Mouse (Mus musculus) embryonic facial prominence, embryonic 13.5 days (tissue): ENCODE measurements around the gene Bnip1. TPM values are rescaled to one million over a fixed set of nuclear protein-coding genes. Genes with fewer than 3 reads are reported as not detected.

Experiments
- ATAC-seq: fragments of 200-750 bp; cut with Nextera tagmentation; 2 replicates; pipeline ENCODE4 v1.8.0; 2017; ENCODE audit warnings: low read depth; ENCODE audit not compliant: insufficient number of reproducible peaks, insufficient read depth, low FRiP score, low TSS enrichment
- H3K27ac ChIP-seq: fragments of 300-500 bp; sonication (generic); 2 replicates; pipeline ENCODE4 v1.5.1; 2015; ENCODE audit warnings: moderate library complexity, mild to moderate bottlenecking, inconsistent platforms
- H3K27me3 ChIP-seq: fragments of 300-500 bp; sonication (generic); 2 replicates; pipeline ENCODE4 v1.6.1; 2015; ENCODE audit warnings: mild to moderate bottlenecking, inconsistent platforms
- H3K36me3 ChIP-seq: fragments of 300-500 bp; sonication (generic); 2 replicates; pipeline ENCODE4 v1.6.1; 2015; ENCODE audit warnings: mild to moderate bottlenecking, inconsistent platforms
- H3K4me1 ChIP-seq: fragments of 300-500 bp; sonication (generic); 2 replicates; pipeline ENCODE4 v1.6.1; 2015; ENCODE audit warnings: inconsistent platforms
- H3K4me2 ChIP-seq: fragments of 300-500 bp; sonication (generic); 2 replicates; pipeline ENCODE4 v1.6.1; 2015; ENCODE audit warnings: moderate library complexity, mild to moderate bottlenecking, inconsistent platforms
- H3K4me3 ChIP-seq: fragments of 300-500 bp; sonication (generic); 2 replicates; pipeline ENCODE4 v1.5.1; 2015; ENCODE audit warnings: mild to moderate bottlenecking, inconsistent platforms
- H3K9ac ChIP-seq: fragments of 300-500 bp; sonication (generic); 2 replicates; pipeline ENCODE4 v1.6.1; 2015; ENCODE audit warnings: mild to moderate bottlenecking, inconsistent platforms
- H3K9me3 ChIP-seq: fragments of 300-500 bp; sonication (generic); 2 replicates; pipeline ENCODE4 v1.6.1; 2016; ENCODE audit warnings: inconsistent platforms
- WGBS: fragments of 180-500 bp; shearing (Covaris S2); methylation state at CpG from one replicate; pipeline ENCODE4 v1.1.7; 2015; ENCODE audit warnings: mixed read lengths; 5-methylcytosine and 5-hydroxymethylcytosine counted together
- polyA plus RNA-seq: library from polyadenylated mRNA; unstranded; fragments of >200 nt; fragmentation: Nextera tagmentation; extraction: Ambion mirVana; gene quantifications from 2 replicates; pipeline ENCODE4 v1.2.1, GENCODE M21; 2015

Bnip1 gene
- 52.3 and 64.3 TPM in 2 replicates for polyA plus RNA-seq

GRCm38 (mm10) chr17:26780750-26781571 is at the start of gene Bnip1:
TSS of gene Bnip1 (plus strand) at chr17:26781066.
- WGBS, result under 1% methylated on average over 42 of the region's 42 CpGs
- Histone ChIP-seq H3K4me3 (peak within 1 kb of the TSS; percentile 75), H3K9ac (peak within 1 kb of the TSS; percentile 84)

GRCm38 (mm10) chr17:26742581-26742980 is 38.3 kb upstream of the Bnip1 start:
- Histone ChIP-seq H3K27me3 (no peaks in the 10 kb centered on the region), H3K4me2 (no peak overlapping the region), H3K36me3 (0 out of 2 replicates have a peak, but pooled peaks cover 3% of the 10 kb centered on the region), H3K9me3 (no peaks in the 10 kb centered on the region), H3K27ac (no peak overlapping the region), H3K9ac (no peak overlapping the region), H3K4me3 (no peak overlapping the region), H3K4me1 (no peaks in the 10 kb centered on the region)
- WGBS, result 48% methylated on average over 4 of the region's 4 CpGs
- ATAC-seq, result no peak

More at GRCm38 (mm10) chr17:26780750-26781571, at the start of gene Bnip1:
- Histone ChIP-seq H3K27me3 (no peaks in the 10 kb centered on the region), H3K4me2 (peak within 1 kb of the TSS; percentile 74), H3K9me3 (no peaks in the 10 kb centered on the region), H3K4me1 (peaks cover 15% of the 10 kb centered on the region), H3K36me3 (peaks cover 26% of the 10 kb centered on the region), H3K27ac (peak within 1 kb of the TSS; percentile 92)
- peak; percentile 72; the same call in 1 of the 2 replicates for ATAC-seq

- H3K9me3 ChIP-seq, result no peaks in the 10 kb centered on the region
- no peak for ATAC-seq
Measured at GRCm38 (mm10) chr17:26743294-26743693, 37.6 kb upstream of the Bnip1 start.

GRCm38 (mm10) chr17:26749975-26750374 is 30.9 kb upstream of the Bnip1 start:
- Histone ChIP-seq H3K4me1 (no peaks in the 10 kb centered on the region), H3K9me3 (no peaks in the 10 kb centered on the region), H3K9ac (no peak overlapping the region), H3K4me3 (no peak overlapping the region), H3K27me3 (no peaks in the 10 kb centered on the region), H3K4me2 (no peak overlapping the region), H3K27ac (no peak overlapping the region), H3K36me3 (no peaks in the 10 kb centered on the region)
- ATAC-seq, result no peak
- 85% methylated on average over 3 of the region's 3 CpGs for WGBS

More at GRCm38 (mm10) chr17:26743294-26743693, 37.6 kb upstream of the Bnip1 start:
- Histone ChIP-seq H3K9ac (no peak overlapping the region), H3K27ac (no peak overlapping the region), H3K4me1 (no peaks in the 10 kb centered on the region), H3K36me3 (0 out of 2 replicates have a peak, but pooled peaks cover 3% of the 10 kb centered on the region), H3K27me3 (no peaks in the 10 kb centered on the region), H3K4me2 (no peak overlapping the region), H3K4me3 (no peak overlapping the region)
- 60% methylated on average over 1 of the region's 1 CpGs for WGBS

- Histone ChIP-seq H3K9me3 (no peaks in the 10 kb centered on the region), H3K9ac (no peak overlapping the region), H3K36me3 (no peaks in the 10 kb centered on the region), H3K4me3 (no peak overlapping the region), H3K27ac (no peak overlapping the region), H3K4me1 (no peaks in the 10 kb centered on the region), H3K4me2 (no peak overlapping the region), H3K27me3 (no peaks in the 10 kb centered on the region)
- 65% methylated on average over 1 of the region's 1 CpGs for WGBS
- no peak for ATAC-seq
Measured at GRCm38 (mm10) chr17:26752297-26752696, 28.6 kb upstream of the Bnip1 start.

- ATAC-seq, result no peak
- 92% methylated on average over 2 of the region's 2 CpGs for WGBS
- Histone ChIP-seq H3K27me3 (no peaks in the 10 kb centered on the region), H3K36me3 (no peaks in the 10 kb centered on the region), H3K9ac (no peak overlapping the region), H3K4me1 (no peaks in the 10 kb centered on the region), H3K27ac (no peak overlapping the region), H3K9me3 (no peaks in the 10 kb centered on the region), H3K4me3 (no peak overlapping the region), H3K4me2 (no peak overlapping the region)
Measured at GRCm38 (mm10) chr17:26753476-26753875, 27.4 kb upstream of the Bnip1 start.

- H3K9ac ChIP-seq, result no peak overlapping the region
- H3K27ac ChIP-seq, result no peak overlapping the region
- H3K27me3 ChIP-seq, result no peaks in the 10 kb centered on the region
- no peaks in the 10 kb centered on the region for H3K9me3 ChIP-seq
- peaks cover 9% of the 10 kb centered on the region for H3K36me3 ChIP-seq
- no peak for ATAC-seq
- no peak overlapping the region for H3K4me3 ChIP-seq
- H3K4me2 ChIP-seq, result no peak overlapping the region
- 84% methylated on average over 5 of the region's 5 CpGs for WGBS
- H3K4me1 ChIP-seq, result no peaks in the 10 kb centered on the region
Measured at GRCm38 (mm10) chr17:26767100-26767753, 13.6 kb upstream of the Bnip1 start.

GRCm38 (mm10) chr17:26767754-26768124 is 13.1 kb upstream of the Bnip1 start:
- peaks cover 9% of the 10 kb centered on the region for H3K36me3 ChIP-seq
- no peaks in the 10 kb centered on the region for H3K4me1 ChIP-seq
- H3K4me3 ChIP-seq, result no peak overlapping the region
- 72% methylated on average over 2 of the region's 2 CpGs for WGBS
- no peaks in the 10 kb centered on the region for H3K27me3 ChIP-seq
- no peak overlapping the region for H3K9ac ChIP-seq
- H3K9me3 ChIP-seq, result no peaks in the 10 kb centered on the region
- no peak for ATAC-seq
- H3K4me2 ChIP-seq, result no peak overlapping the region
- H3K27ac ChIP-seq, result no peak overlapping the region

- Histone ChIP-seq H3K4me3 (no peak overlapping the region), H3K9ac (no peak overlapping the region), H3K4me2 (no peak overlapping the region), H3K36me3 (0 out of 2 replicates have a peak, but pooled peaks cover 3% of the 10 kb centered on the region), H3K4me1 (0 out of 2 replicates have a peak, but pooled peaks cover 7% of the 10 kb centered on the region), H3K27ac (no peak overlapping the region), H3K27me3 (no peaks in the 10 kb centered on the region), H3K9me3 (no peaks in the 10 kb centered on the region)
- ATAC-seq, result no peak
- WGBS, result 73% methylated on average over 10 of the region's 10 CpGs
Measured at GRCm38 (mm10) chr17:26776211-26776610, 4.7 kb upstream of the Bnip1 start.

- Histone ChIP-seq H3K27me3 (no peaks in the 10 kb centered on the region), H3K4me3 (no peak overlapping the region), H3K9me3 (no peaks in the 10 kb centered on the region), H3K36me3 (no peaks in the 10 kb centered on the region), H3K4me1 (peaks cover 15% of the 10 kb centered on the region), H3K27ac (peak overlapping the region; percentile 44), H3K9ac (no peak overlapping the region), H3K4me2 (no peak overlapping the region)
- WGBS, result 89% methylated on average over 4 of the region's 4 CpGs
- no peak for ATAC-seq
Measured at GRCm38 (mm10) chr17:26778001-26778400, 2.9 kb upstream of the Bnip1 start.

- ATAC-seq, result no peak
- WGBS, result 77% methylated on average over 3 of the region's 3 CpGs
Measured at GRCm38 (mm10) chr17:26778430-26779100, 2.3 kb upstream of the Bnip1 start.

More at GRCm38 (mm10) chr17:26778430-26779100, 2.3 kb upstream of the Bnip1 start:
- Histone ChIP-seq H3K9me3 (no peaks in the 10 kb centered on the region), H3K27ac (peak overlapping the region; percentile 44), H3K36me3 (peaks cover 5% of the 10 kb centered on the region), H3K4me3 (no peak overlapping the region), H3K4me1 (peaks cover 15% of the 10 kb centered on the region), H3K9ac (no peak overlapping the region), H3K4me2 (no peak overlapping the region), H3K27me3 (no peaks in the 10 kb centered on the region)
